Mouse (Mus musculus) stomach, postnatal 0 days (tissue): ENCODE measurements around the gene Mast4. TPM values are rescaled to one million over a fixed set of nuclear protein-coding genes. Genes with fewer than 3 reads are reported as not detected.

Experiments
- ATAC-seq: fragments of 200-750 bp; cut with Nextera tagmentation; 2 replicates; pipeline ENCODE4 v1.8.0; 2017; ENCODE audit not compliant: low FRiP score, low TSS enrichment
- DNase-seq: peaks from one replicate; pipeline ENCODE4 v3.0.0-alpha.2; 2016; ENCODE audit warnings: low spot score
- H3K27ac ChIP-seq: fragments of 300-500 bp; sonication (generic); replicated peaks from 2 replicates; pipeline ENCODE4 v1.5.1; 2014; ENCODE audit warnings: mild to moderate bottlenecking, control low read depth
- H3K27me3 ChIP-seq: fragments of 300-500 bp; sonication (generic); 2 replicates; pipeline ENCODE4 v1.6.1; 2014; ENCODE audit warnings: low read length; ENCODE audit not compliant: control insufficient read depth, insufficient read depth
- H3K36me3 ChIP-seq: fragments of 300-500 bp; sonication (generic); 2 replicates; pipeline ENCODE4 v1.6.1; 2014; ENCODE audit warnings: low read length, mixed read lengths; ENCODE audit not compliant: control insufficient read depth, insufficient read depth
- H3K4me1 ChIP-seq: fragments of 300-500 bp; sonication (generic); replicated peaks from 2 replicates; pipeline ENCODE4 v1.6.1; 2014; ENCODE audit warnings: antibody characterized with exemption; ENCODE audit not compliant: control insufficient read depth, insufficient read depth
- H3K4me2 ChIP-seq: fragments of 300-500 bp; sonication (generic); replicated peaks from 2 replicates; pipeline ENCODE4 v1.6.1; 2014; ENCODE audit warnings: low read depth, mild to moderate bottlenecking, control low read depth, moderate library complexity
- H3K4me3 ChIP-seq: fragments of 300-500 bp; sonication (generic); 2 replicates; pipeline ENCODE4 v1.5.1; 2014; ENCODE audit warnings: low read depth, low read length, control low read depth
- H3K9ac ChIP-seq: fragments of 300-500 bp; sonication (generic); 2 replicates; pipeline ENCODE4 v1.6.1; 2014; ENCODE audit warnings: mild to moderate bottlenecking, low read length, control low read depth, mixed read lengths
- H3K9me3 ChIP-seq: fragments of 300-500 bp; sonication (generic); 2 replicates; pipeline ENCODE4 v1.6.1; 2016; ENCODE audit warnings: low read length; ENCODE audit not compliant: control insufficient read depth
- CTCF ChIP-seq: IDR thresholded peaks from 2 replicates; pipeline ENCODE4 v1.5.1; 2016; ENCODE audit warnings: antibody characterized with exemption, low read depth, mild to moderate bottlenecking, moderate library complexity
- EP300 ChIP-seq: optimal IDR thresholded peaks from 2 replicates; pipeline ENCODE3; 2016; ENCODE audit warnings: antibody characterized with exemption
- WGBS: fragments of 180-500 bp; shearing (Covaris S2); extraction: QIAGEN DNeasy Blood & Tissue Kit; methylation state at CpG from one replicate; pipeline ENCODE4 v1.1.7; 2014; 5-methylcytosine and 5-hydroxymethylcytosine counted together
- polyA plus RNA-seq: library from polyadenylated mRNA; unstranded; fragments of >200 nt; fragmentation: Nextera tagmentation; extraction: Ambion mirVana; gene quantifications from 2 replicates; pipeline ENCODE4 v1.2.1, GENCODE M21; 2015

Mast4 gene
- polyA plus RNA-seq, 1 experiment from 2014 or later, result 18.2 TPM

GRCm38 (mm10) chr13:103017661-103018060 lies 316.6 kb downstream of the Mast4 start:
- 86% methylated on average over 3 of the region's 3 CpGs for WGBS

GRCm38 (mm10) chr13:103015131-103015750 lies 319.1 kb downstream of the Mast4 start:
- no peaks in the 10 kb centered on the region for H3K36me3 ChIP-seq
- no peak overlapping the region for H3K4me2 ChIP-seq
- WGBS, result 78% methylated on average over 3 of the region's 3 CpGs
- H3K27me3 ChIP-seq, result no peaks in the 10 kb centered on the region
- no peak overlapping the region for H3K9ac ChIP-seq
- no peak overlapping the region for H3K4me3 ChIP-seq
- H3K27ac ChIP-seq, result no peak overlapping the region
- no peak for DNase-seq
- no peaks in the 10 kb centered on the region for H3K9me3 ChIP-seq
- H3K4me1 ChIP-seq, result no peaks in the 10 kb centered on the region
- TF ChIP-seq EP300, result no peak
- TF ChIP-seq CTCF, result no peak
- no peak for ATAC-seq

More at GRCm38 (mm10) chr13:103017661-103018060, 316.6 kb downstream of the Mast4 start:
- Histone ChIP-seq H3K4me1 (no peaks in the 10 kb centered on the region), H3K9me3 (no peaks in the 10 kb centered on the region), H3K27ac (no peak overlapping the region), H3K27me3 (no peaks in the 10 kb centered on the region), H3K36me3 (no peaks in the 10 kb centered on the region), H3K4me3 (no peak overlapping the region), H3K9ac (no peak overlapping the region), H3K4me2 (no peak overlapping the region)
- ATAC-seq (no peak), DNase-seq (no peak)
- no peak for TF ChIP-seq EP300
- no peak for TF ChIP-seq CTCF

- Histone ChIP-seq H3K27ac (no peak overlapping the region), H3K4me2 (no peak overlapping the region), H3K4me1 (no peaks in the 10 kb centered on the region), H3K9me3 (no peaks in the 10 kb centered on the region), H3K36me3 (no peaks in the 10 kb centered on the region), H3K9ac (no peak overlapping the region), H3K27me3 (no peaks in the 10 kb centered on the region), H3K4me3 (no peak overlapping the region)
- ATAC-seq (no peak), DNase-seq (no peak)
- WGBS, result 85% methylated on average over 6 of the region's 6 CpGs
- no peak for TF ChIP-seq CTCF
- no peak for TF ChIP-seq EP300
Measured at GRCm38 (mm10) chr13:103014631-103015030, 319.7 kb downstream of the Mast4 start.

- Histone ChIP-seq H3K36me3 (no peaks in the 10 kb centered on the region), H3K4me1 (no peaks in the 10 kb centered on the region), H3K27ac (no peak overlapping the region), H3K27me3 (no peaks in the 10 kb centered on the region), H3K4me2 (no peak overlapping the region), H3K9me3 (no peaks in the 10 kb centered on the region), H3K4me3 (no peak overlapping the region), H3K9ac (no peak overlapping the region)
- no peak for DNase-seq
- WGBS, result 71% methylated on average over 1 of the region's 1 CpGs
- no peak for ATAC-seq
- no peak for TF ChIP-seq CTCF
- TF ChIP-seq EP300, result no peak
Measured at GRCm38 (mm10) chr13:103014222-103014621, 320.1 kb downstream of the Mast4 start.

- Histone ChIP-seq H3K9me3 (no peaks in the 10 kb centered on the region), H3K4me2 (no peak overlapping the region), H3K27ac (no peak overlapping the region), H3K36me3 (no peaks in the 10 kb centered on the region), H3K4me3 (no peak overlapping the region), H3K9ac (no peak overlapping the region), H3K4me1 (no peaks in the 10 kb centered on the region), H3K27me3 (no peaks in the 10 kb centered on the region)
- no peak for DNase-seq
- TF ChIP-seq EP300 (no peak), CTCF (no peak)
- ATAC-seq, result no peak
- 41% methylated on average over 2 of the region's 2 CpGs for WGBS
Measured at GRCm38 (mm10) chr13:103005227-103005626, 329.1 kb downstream of the Mast4 start.

GRCm38 (mm10) chr13:103001831-103002230 lies 332.5 kb downstream of the Mast4 start:
- WGBS, result 77% methylated on average over 1 of the region's 1 CpGs

More at GRCm38 (mm10) chr13:103001831-103002230, 332.5 kb downstream of the Mast4 start:
- H3K27ac ChIP-seq, result no peak overlapping the region
- no peak overlapping the region for H3K9ac ChIP-seq
- no peaks in the 10 kb centered on the region for H3K36me3 ChIP-seq
- H3K27me3 ChIP-seq, result no peaks in the 10 kb centered on the region
- H3K4me2 ChIP-seq, result no peak overlapping the region
- DNase-seq, result no peak
- TF ChIP-seq EP300 (no peak), CTCF (no peak)
- no peaks in the 10 kb centered on the region for H3K9me3 ChIP-seq
- no peak for ATAC-seq
- no peak overlapping the region for H3K4me3 ChIP-seq
- H3K4me1 ChIP-seq, result no peaks in the 10 kb centered on the region
